Mouse (Mus musculus): Measurements from ENCODE around the gene E330034G19Rik.
A peak's percentile ranks its signal among the peaks of the same experiment; 100 is the strongest.
"Not testable (repeated sequence)": the region's sequence is repeated elsewhere in the genome, so short reads cannot be mapped to it uniquely, and the experiment has no call there.

E330034G19Rik gene

DNA sequence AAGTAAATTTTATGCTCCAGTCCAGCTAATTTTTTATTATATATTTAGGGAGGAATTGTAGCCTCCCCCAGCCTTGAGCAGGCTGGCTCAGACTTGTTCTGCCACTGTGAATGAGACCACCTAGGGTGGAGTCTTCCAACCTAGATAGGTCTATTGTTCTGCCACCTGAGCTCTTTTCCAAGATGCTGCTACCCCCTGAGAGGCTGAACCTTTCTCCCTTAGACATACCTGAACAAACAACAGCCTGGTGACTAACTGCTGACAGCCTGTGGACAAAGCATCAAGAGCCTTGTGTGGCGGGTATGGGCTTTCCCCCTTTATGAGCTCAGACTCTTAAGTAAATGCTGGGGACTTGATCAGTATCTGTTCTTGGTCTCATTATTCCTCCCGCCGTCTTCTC lies 54.0 kb downstream of the E330034G19Rik start:
- DNase-seq (ENCODE audit: low spot score), result not testable (repeated sequence)

DNA sequence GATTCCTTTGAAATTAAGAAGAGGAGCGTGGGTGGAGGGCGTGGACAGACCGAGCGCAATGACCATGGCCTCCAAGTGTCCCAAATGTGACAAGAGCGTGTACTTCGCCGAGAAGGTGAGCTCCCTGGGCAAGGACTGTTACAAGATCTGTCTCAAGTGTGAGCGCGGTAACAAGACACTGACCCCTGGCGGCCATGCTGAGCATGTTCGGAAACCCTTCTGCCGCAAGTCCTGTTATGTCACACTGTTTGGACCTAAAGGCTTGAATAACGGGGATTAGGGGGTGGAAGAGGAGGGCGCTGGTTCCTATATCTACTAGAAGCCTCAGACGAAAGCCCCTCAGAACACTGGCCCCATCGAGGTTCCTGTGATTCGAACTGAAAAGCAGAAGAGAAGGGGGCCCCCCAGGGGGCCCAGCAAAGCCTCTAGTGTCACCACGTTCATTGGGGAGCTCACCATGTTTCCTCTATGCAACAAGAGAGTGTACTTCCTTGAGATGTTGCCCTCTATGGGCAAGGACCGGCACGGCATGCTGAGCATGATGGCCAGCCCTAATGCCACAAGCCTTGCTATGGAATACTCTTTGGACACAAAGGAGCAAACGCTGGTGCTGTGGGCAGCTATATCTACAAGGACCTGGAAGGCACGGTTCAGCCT lies 65.4 kb downstream of the E330034G19Rik start:
- peak; percentile 10 for DNase-seq (ENCODE audit: low spot score)

Data from yolk sac, embryonic 10.5 days (tissue).